Mouse (Mus musculus) heart, postnatal 0 days (tissue): ENCODE measurements around the gene Kcnn1.

Experiments
- CTCF ChIP-seq: IDR thresholded peaks from 2 replicates; pipeline ENCODE4 v1.5.1; 2016; ENCODE audit warnings: antibody characterized with exemption, control low read depth, low read depth
- EP300 ChIP-seq: IDR thresholded peaks from 2 replicates; pipeline ENCODE4 v1.6.1; 2016; ENCODE audit warnings: antibody characterized with exemption, low read depth

DNA sequence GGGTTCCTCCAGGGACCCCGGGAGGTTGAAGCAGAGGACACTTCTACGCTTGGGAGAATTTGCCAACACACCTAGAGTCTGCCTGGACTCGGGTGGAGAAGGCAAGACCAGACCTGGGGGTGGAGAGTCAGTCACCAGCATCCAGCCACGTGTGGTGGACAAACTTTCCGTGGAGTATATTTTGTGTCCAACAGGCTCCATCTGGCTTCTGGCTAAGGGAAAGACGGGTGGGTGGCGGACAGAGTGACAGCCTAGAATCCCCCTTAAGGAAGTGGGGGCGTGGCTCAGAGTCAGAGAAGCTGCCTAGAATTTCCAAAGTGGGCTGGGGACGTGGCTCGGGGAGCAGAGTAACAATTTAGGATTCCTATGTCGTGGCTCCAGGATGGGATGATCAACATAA lies 41.1 kb downstream of the Kcnn1 start:
- TF ChIP-seq CTCF (no peak), EP300 (no peak)
